Mouse (Mus musculus): ENCODE data around the gene Tcf7l2.

The Tcf7l2 gene

GRCm38 (mm10) chr19:55756707-55757106, 15.1 kb downstream of the Tcf7l2 start:
- no peak for DNase-seq (ENCODE audit: low spot score in 2 of 2)

- no peak for DNase-seq (ENCODE audit: low spot score in 2 of 2)
These were observed 15.8 kb downstream of the Tcf7l2 start for GRCm38 (mm10) chr19:55757403-55757802.

GRCm38 (mm10) chr19:55758158-55758557, 16.5 kb downstream of the Tcf7l2 start:
- no peak for DNase-seq (ENCODE audit: low spot score in 2 of 2)

- DNase-seq (ENCODE audit: low spot score in 2 of 2) = no peak
These were observed 17.4 kb downstream of the Tcf7l2 start for GRCm38 (mm10) chr19:55759006-55759405.

- no peak for DNase-seq (ENCODE audit: low spot score in 2 of 2)
These were observed 19.5 kb downstream of the Tcf7l2 start for GRCm38 (mm10) chr19:55761086-55761485.

GRCm38 (mm10) chr19:55762187-55762586, 20.6 kb downstream of the Tcf7l2 start:
- DNase-seq (ENCODE audit: low spot score in 2 of 2) = no peak

- DNase-seq (ENCODE audit: low spot score in 2 of 2) = no peak
These were observed 24.2 kb downstream of the Tcf7l2 start for GRCm38 (mm10) chr19:55765814-55766213.

GRCm38 (mm10) chr19:55767104-55767503, 25.5 kb downstream of the Tcf7l2 start:
- no peak for DNase-seq (ENCODE audit: low spot score in 2 of 2)

- no peak for DNase-seq (ENCODE audit: low spot score in 2 of 2)
These were observed 26.0 kb downstream of the Tcf7l2 start for GRCm38 (mm10) chr19:55767579-55767978.

GRCm38 (mm10) chr19:55768246-55768645, 26.6 kb downstream of the Tcf7l2 start:
- no peak for DNase-seq (ENCODE audit: low spot score in 2 of 2)

GRCm38 (mm10) chr19:55768889-55769288, 27.3 kb downstream of the Tcf7l2 start:
- no peak for DNase-seq (ENCODE audit: low spot score in 2 of 2)

GRCm38 (mm10) chr19:55774334-55774733, 32.7 kb downstream of the Tcf7l2 start:
- DNase-seq (ENCODE audit: low spot score in 2 of 2) = no peak

GRCm38 (mm10) chr19:55774824-55775223, 33.2 kb downstream of the Tcf7l2 start:
- DNase-seq (ENCODE audit: low spot score in 2 of 2) = no peak

- DNase-seq (ENCODE audit: low spot score in 2 of 2) = no peak
These were observed 38.3 kb downstream of the Tcf7l2 start for GRCm38 (mm10) chr19:55779871-55780270.

- no peak for DNase-seq (ENCODE audit: low spot score in 2 of 2)
These were observed 39.5 kb downstream of the Tcf7l2 start for GRCm38 (mm10) chr19:55781087-55781486.

- DNase-seq (ENCODE audit: low spot score in 2 of 2) = no peak
These were observed 40.1 kb downstream of the Tcf7l2 start for GRCm38 (mm10) chr19:55781681-55782080.

- no peak for DNase-seq (ENCODE audit: low spot score in 2 of 2)
These were observed 43.3 kb downstream of the Tcf7l2 start for GRCm38 (mm10) chr19:55784796-55785418.

GRCm38 (mm10) chr19:55787420-55787819, 45.8 kb downstream of the Tcf7l2 start:
- DNase-seq (ENCODE audit: low spot score in 2 of 2) = no peak

- DNase-seq (ENCODE audit: low spot score in 2 of 2) = no peak
These were observed 46.8 kb downstream of the Tcf7l2 start for GRCm38 (mm10) chr19:55788285-55788904.

- DNase-seq (ENCODE audit: low spot score in 2 of 2) = no peak
These were observed 47.3 kb downstream of the Tcf7l2 start for GRCm38 (mm10) chr19:55788905-55789295.

GRCm38 (mm10) chr19:55789838-55790237, 48.2 kb downstream of the Tcf7l2 start:
- no peak for DNase-seq (ENCODE audit: low spot score in 2 of 2)

- DNase-seq (ENCODE audit: low spot score in 2 of 2) = no peak
These were observed 49.7 kb downstream of the Tcf7l2 start for GRCm38 (mm10) chr19:55791293-55791692.

- DNase-seq (ENCODE audit: low spot score in 2 of 2) = no peak
These were observed 50.3 kb downstream of the Tcf7l2 start for GRCm38 (mm10) chr19:55791886-55792285.

GRCm38 (mm10) chr19:55792571-55792970, 51.0 kb downstream of the Tcf7l2 start:
- no peak for DNase-seq (ENCODE audit: low spot score in 2 of 2)
